Mouse (Mus musculus): Measurements from ENCODE around the gene Hes2. TPM values are rescaled to one million over a fixed set of nuclear protein-coding genes. Genes with fewer than 3 reads are reported as not detected.

Gene Hes2
- polyA plus RNA-seq (2012; rRNA removed) (0.01 and 0.02 TPM in 2 replicates), polyA plus RNA-seq (2014; fragmentation: Nextera tagmentation; extraction: Ambion mirVana) (0.05 TPM in 1 of 2 replicates, not detected in the other)

DNA sequence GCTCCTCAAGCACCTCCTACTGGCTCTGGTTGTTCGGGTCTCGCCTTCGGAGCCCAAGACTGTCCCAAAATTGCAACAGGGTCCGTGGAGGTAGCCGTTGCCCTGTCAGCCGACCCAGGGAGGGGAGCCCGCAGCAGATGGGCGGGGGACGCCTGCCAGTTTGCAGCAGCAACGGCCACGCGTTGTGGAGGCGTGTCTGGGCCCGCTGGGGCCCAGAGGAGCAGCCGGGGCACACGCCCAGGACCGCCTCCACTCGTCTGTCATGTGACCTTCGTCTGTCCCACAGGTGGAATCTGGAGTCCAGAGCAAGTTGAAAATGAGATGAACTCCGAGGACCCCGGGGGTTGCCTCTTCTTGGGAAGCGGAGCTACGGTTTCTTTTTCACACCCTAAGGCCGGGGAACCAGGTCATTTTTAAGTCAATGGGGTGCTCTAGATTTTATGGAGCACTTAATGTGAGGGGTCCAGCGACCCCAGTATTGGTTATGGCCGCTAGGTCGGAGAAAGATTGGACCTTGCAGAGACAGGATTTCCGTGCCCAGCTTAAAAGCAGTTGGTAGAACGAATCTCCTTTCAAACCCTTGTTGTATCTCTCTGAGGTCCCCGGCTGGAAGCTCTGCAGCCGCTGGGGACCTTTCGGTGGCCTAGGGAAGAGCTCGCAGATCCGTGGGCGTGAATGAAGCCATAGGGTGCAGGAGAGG, at the start of gene Hes2:
Gene Hes2 (plus strand): TSS at position 283 of the 700 bp plus-strand sequence.
- Histone ChIP-seq H3K27me3 (ENCODE audit: control insufficient read depth, insufficient read depth, low read length) (peaks cover 46% of the 10 kb centered on the region), H3K36me3 (replicated peaks; ENCODE audit: control insufficient read depth, insufficient read depth, low read depth) (no peaks in the 10 kb centered on the region), H3K9me3 (ENCODE audit: control insufficient read depth, low read length) (no peaks in the 10 kb centered on the region), H3K4me2 (ENCODE audit: low read depth) (peak within 1 kb of the TSS; percentile 63), H3K9ac (replicated peaks) (no peak within 1 kb of the TSS), H3K27ac (no peak within 1 kb of the TSS), H3K4me3 (ENCODE audit: insufficient read depth in 1 of 2, low read depth in 2 of 2, low read length in 2 of 2) (peak within 1 kb of the TSS in 1 of 2 experiments; percentile 42; a peak in 2 of 4 replicates), H3K4me1 (replicated peaks; ENCODE audit: control insufficient read depth in 2 of 2, insufficient read depth in 2 of 2, low read length in 1 of 2) (peaks cover 3 to 6% of the 10 kb centered on the region in 2 experiments; a peak in 2 of 4 replicates)
- 3% methylated on average over 35 of the region's 35 CpGs for WGBS (ENCODE audit: insufficient replicate concordance)
- TF ChIP-seq EP300 (IDR thresholded peaks at IDR 0.05; ENCODE audit: low read depth) (no peak), CTCF (IDR thresholded peaks at IDR 0.05; ENCODE audit: low read depth) (no peak)
- ATAC-seq (ENCODE audit: insufficient read depth), result peak; percentile 48; the same call in 1 of the 2 replicates
- no peak for DNase-seq (ENCODE audit: low read depth in 3 of 3, low spot score in 3 of 3)

DNA sequence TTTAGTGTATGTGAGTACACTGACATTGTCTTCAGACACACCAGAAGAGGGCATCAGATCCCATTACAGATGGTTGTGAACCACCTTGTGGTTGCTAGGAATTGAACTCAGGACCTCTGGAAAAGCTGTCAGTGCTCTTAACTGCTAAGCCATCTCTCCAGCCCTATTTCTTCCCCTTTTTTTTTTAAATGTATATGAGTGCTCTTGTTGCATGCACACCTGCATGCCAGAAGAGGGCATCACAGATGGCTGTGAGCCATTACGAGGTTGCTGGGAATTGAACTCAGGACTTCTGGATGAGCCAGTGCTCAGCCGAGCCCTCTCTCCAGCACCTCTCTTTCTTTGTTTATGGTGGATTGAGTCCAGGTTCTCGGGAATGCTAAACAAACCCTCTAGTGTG, 49.2 kb upstream of the Hes2 start:
- H3K27ac ChIP-seq, result peak overlapping the region; percentile 92
- H3K4me1 ChIP-seq (replicated peaks; ENCODE audit: control insufficient read depth in 2 of 2, insufficient read depth in 2 of 2, low read length in 1 of 2), result peaks cover 30 to 37% of the 10 kb centered on the region in 2 experiments
- no peak overlapping the region for H3K4me3 ChIP-seq (ENCODE audit: insufficient read depth in 1 of 2, low read depth in 2 of 2, low read length in 2 of 2)
- H3K9me3 ChIP-seq (ENCODE audit: control insufficient read depth, low read length), result no peaks in the 10 kb centered on the region
- 74% methylated on average over 3 of the region's 3 CpGs for WGBS (ENCODE audit: insufficient replicate concordance)
- ATAC-seq (ENCODE audit: insufficient read depth) (no peak), DNase-seq (ENCODE audit: low read depth in 3 of 3, low spot score in 3 of 3) (no peak)
- no peaks in the 10 kb centered on the region for H3K27me3 ChIP-seq (ENCODE audit: control insufficient read depth, insufficient read depth, low read length)
- H3K9ac ChIP-seq (replicated peaks), result no peak overlapping the region
- H3K4me2 ChIP-seq (ENCODE audit: low read depth), result peak overlapping the region; percentile 67; the same call in 1 of the 2 replicates
- peaks cover 18% of the 10 kb centered on the region for H3K36me3 ChIP-seq (replicated peaks; ENCODE audit: control insufficient read depth, insufficient read depth, low read depth)
- TF ChIP-seq CTCF (IDR thresholded peaks at IDR 0.05; ENCODE audit: low read depth) (no peak), EP300 (IDR thresholded peaks at IDR 0.05; ENCODE audit: low read depth) (no peak)

DNA sequence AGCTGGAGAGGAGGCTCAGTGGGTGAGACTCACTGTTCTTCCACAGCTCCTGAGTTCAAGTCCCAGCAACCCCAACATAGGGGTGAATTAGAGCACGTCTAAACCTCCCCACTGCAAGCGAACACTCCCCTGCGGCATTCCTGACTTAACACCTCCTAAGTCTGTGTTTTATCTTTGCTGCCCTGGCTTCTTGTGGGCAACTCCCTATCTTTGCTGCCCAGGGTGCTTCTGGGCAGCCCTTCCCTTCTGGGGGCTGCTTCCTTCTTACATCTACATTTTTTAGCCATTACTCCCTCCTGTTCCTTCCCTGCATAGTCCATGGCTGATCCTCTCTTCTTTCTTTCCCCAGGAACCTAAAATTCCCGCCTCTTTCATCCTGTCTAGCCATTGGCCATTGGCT, 48.0 kb upstream of the Hes2 start:
- DNase-seq (ENCODE audit: low read depth in 3 of 3, low spot score in 3 of 3), result peak in 1 of 3 experiments; percentile 63
- Histone ChIP-seq H3K4me3 (ENCODE audit: insufficient read depth in 1 of 2, low read depth in 2 of 2, low read length in 2 of 2) (peak overlapping the region in 1 of 2 experiments; percentile 18; a peak in 1 of 4 replicates), H3K27ac (peak overlapping the region; percentile 92), H3K4me1 (replicated peaks; ENCODE audit: control insufficient read depth in 2 of 2, insufficient read depth in 2 of 2, low read length in 1 of 2) (peaks cover 30 to 37% of the 10 kb centered on the region in 2 experiments), H3K9me3 (ENCODE audit: control insufficient read depth, low read length) (no peaks in the 10 kb centered on the region), H3K9ac (replicated peaks) (peak overlapping the region; percentile 70), H3K36me3 (replicated peaks; ENCODE audit: control insufficient read depth, insufficient read depth, low read depth) (peaks cover 18% of the 10 kb centered on the region), H3K4me2 (ENCODE audit: low read depth) (peak overlapping the region; percentile 67), H3K27me3 (ENCODE audit: control insufficient read depth, insufficient read depth, low read length) (peaks cover 1% of the 10 kb centered on the region; the same call in 1 of the 2 replicates)
- WGBS (ENCODE audit: insufficient replicate concordance), result 19% methylated on average over 4 of the region's 4 CpGs
- ATAC-seq (ENCODE audit: insufficient read depth), result peak; percentile 73
- no peak for TF ChIP-seq CTCF (IDR thresholded peaks at IDR 0.05; ENCODE audit: low read depth)
- TF ChIP-seq EP300 (IDR thresholded peaks at IDR 0.05; ENCODE audit: low read depth), result peak; percentile 88

DNA sequence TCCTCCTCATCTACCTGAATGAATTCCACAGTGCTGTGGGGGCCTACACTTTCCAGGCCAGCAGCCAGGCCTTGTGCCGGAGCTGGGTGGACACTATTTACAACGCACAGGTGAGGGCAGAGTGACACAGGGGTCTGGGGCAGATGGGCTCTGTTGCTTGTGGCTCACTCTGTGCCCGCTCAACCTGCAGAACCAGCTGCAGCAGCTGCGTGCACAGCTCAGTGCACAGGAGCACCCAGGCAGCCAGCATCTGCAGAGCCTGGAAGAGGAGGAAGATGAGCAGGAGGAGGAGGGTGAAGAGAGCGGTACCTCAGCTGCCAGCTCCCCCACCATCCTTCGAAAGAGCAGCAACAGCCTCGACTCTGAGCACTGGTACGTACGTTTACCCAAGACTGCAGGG, 46.3 kb upstream of the Hes2 start:
- Histone ChIP-seq H3K4me1 (replicated peaks; ENCODE audit: control insufficient read depth in 2 of 2, insufficient read depth in 2 of 2, low read length in 1 of 2) (peaks cover 27 to 31% of the 10 kb centered on the region in 2 experiments), H3K9ac (replicated peaks) (no peak overlapping the region), H3K4me3 (ENCODE audit: insufficient read depth in 1 of 2, low read depth in 2 of 2, low read length in 2 of 2) (no peak overlapping the region), H3K9me3 (ENCODE audit: control insufficient read depth, low read length) (no peaks in the 10 kb centered on the region), H3K27me3 (ENCODE audit: control insufficient read depth, insufficient read depth, low read length) (peaks cover 17% of the 10 kb centered on the region), H3K27ac (no peak overlapping the region), H3K36me3 (replicated peaks; ENCODE audit: control insufficient read depth, insufficient read depth, low read depth) (peaks cover 18% of the 10 kb centered on the region), H3K4me2 (ENCODE audit: low read depth) (no peak overlapping the region)
- no peak for TF ChIP-seq CTCF (IDR thresholded peaks at IDR 0.05; ENCODE audit: low read depth)
- no peak for TF ChIP-seq EP300 (IDR thresholded peaks at IDR 0.05; ENCODE audit: low read depth)
- ATAC-seq (ENCODE audit: insufficient read depth), result no peak
- WGBS (ENCODE audit: insufficient replicate concordance), result 86% methylated on average over 9 of the region's 9 CpGs
- no peak for DNase-seq (ENCODE audit: low read depth in 3 of 3, low spot score in 3 of 3)

DNA sequence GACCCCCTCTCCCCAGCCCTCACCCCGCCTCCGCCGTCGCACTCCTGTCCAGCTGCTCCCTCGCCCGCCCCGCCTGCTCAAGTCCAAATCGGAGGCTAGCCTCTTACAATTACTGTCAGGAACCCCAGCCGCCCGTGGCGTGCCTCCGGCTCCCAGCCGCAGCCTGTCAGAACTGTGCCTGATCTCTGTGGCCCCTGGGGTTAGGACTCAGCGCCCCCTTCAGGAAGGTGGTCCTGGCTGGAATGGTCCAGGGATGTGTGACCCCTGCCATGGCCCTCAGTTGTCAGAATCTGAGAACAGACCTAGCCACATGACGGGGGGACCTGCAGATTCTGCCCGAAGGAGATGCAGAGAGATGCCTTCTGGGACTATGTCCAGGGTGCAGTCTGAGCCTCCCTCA, 44.6 kb upstream of the Hes2 start:
- Histone ChIP-seq H3K4me1 (replicated peaks; ENCODE audit: control insufficient read depth in 2 of 2, insufficient read depth in 2 of 2, low read length in 1 of 2) (peaks cover 22 to 24% of the 10 kb centered on the region in 2 experiments), H3K27ac (no peak overlapping the region), H3K4me3 (ENCODE audit: insufficient read depth in 1 of 2, low read depth in 2 of 2, low read length in 2 of 2) (no peak overlapping the region), H3K9ac (replicated peaks) (no peak overlapping the region), H3K9me3 (ENCODE audit: control insufficient read depth, low read length) (no peaks in the 10 kb centered on the region), H3K4me2 (ENCODE audit: low read depth) (no peak overlapping the region), H3K27me3 (ENCODE audit: control insufficient read depth, insufficient read depth, low read length) (peaks cover 34% of the 10 kb centered on the region), H3K36me3 (replicated peaks; ENCODE audit: control insufficient read depth, insufficient read depth, low read depth) (peaks cover 14% of the 10 kb centered on the region)
- ATAC-seq (ENCODE audit: insufficient read depth) (no peak), DNase-seq (ENCODE audit: low read depth in 3 of 3, low spot score in 3 of 3) (no peak)
- 81% methylated on average over 16 of the region's 16 CpGs for WGBS (ENCODE audit: insufficient replicate concordance)
- no peak for TF ChIP-seq EP300 (IDR thresholded peaks at IDR 0.05; ENCODE audit: low read depth)
- TF ChIP-seq CTCF (IDR thresholded peaks at IDR 0.05; ENCODE audit: low read depth), result 0 out of 2 replicates have a peak, but pooled peaks have one; percentile 10
